Mouse (Mus musculus) cerebellum, adult 2 months (tissue): Measurements from ENCODE around the gene Cmas.

ENCODE experiments used
- CTCF ChIP-seq: fragments of 200-500 bp; IDR thresholded peaks from 2 replicates; pipeline ENCODE4 v1.5.1; 2011; ENCODE audit warnings: low read depth, mild to moderate bottlenecking, control low read depth, low read length, moderate library complexity, borderline replicate concordance; ENCODE audit not compliant: insufficient read depth
- POLR2A ChIP-seq: fragments of 200-500 bp; IDR thresholded peaks from 2 replicates; pipeline ENCODE4 v1.6.1; 2011; ENCODE audit warnings: low read length, control low read depth, borderline replicate concordance; ENCODE audit not compliant: insufficient read depth

GRCm38 (mm10) chr6:142748057-142748708 is 8.3 kb upstream of the Cmas start:
- no peak for TF ChIP-seq POLR2A
- no peak for TF ChIP-seq CTCF
